Mouse (Mus musculus) E14TG2a.4 (cell line): ENCODE measurements around the gene Klhl32.

ENCODE experiments used
- CTCF ChIP-seq: conservative IDR thresholded peaks from 2 replicates; pipeline ENCODE4 v1.5.1; 2014; ENCODE audit warnings: low read length
- NANOG ChIP-seq: IDR thresholded peaks from 2 replicates; pipeline ENCODE4 v1.6.1; 2014; ENCODE audit warnings: borderline replicate concordance, low read length, mixed read lengths
- POU5F1 ChIP-seq: IDR thresholded peaks from 2 replicates; pipeline ENCODE4 v1.6.1; 2014; ENCODE audit warnings: low read length, borderline replicate concordance

DNA sequence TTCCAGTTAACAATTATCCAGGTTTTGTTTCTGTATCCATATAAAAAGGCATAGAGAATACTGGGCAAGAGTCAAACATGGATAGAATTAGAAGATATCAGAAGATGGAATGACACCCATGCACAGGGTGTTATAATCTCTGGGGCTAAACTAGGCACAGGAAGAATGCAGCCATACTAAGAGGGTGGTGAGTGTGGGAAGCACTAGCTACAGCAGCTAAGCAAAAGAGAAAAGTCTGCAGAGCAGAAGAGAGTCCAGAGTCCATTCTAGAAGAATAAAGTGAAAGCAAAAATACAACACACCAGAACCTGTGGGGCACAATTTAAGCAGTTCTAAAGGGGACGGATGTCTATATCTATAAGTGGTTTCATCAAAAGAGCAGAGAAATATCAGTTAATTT lies 61.6 kb downstream of the Klhl32 start:
- TF ChIP-seq CTCF, result no peak
- TF ChIP-seq NANOG, result no peak
- no peak for TF ChIP-seq POU5F1
